Mouse (Mus musculus) C2C12 (cell line): ENCODE data around the gene Tuba3a.

Experiments
- CEBPB ChIP-seq: IDR thresholded peaks from one replicate; pipeline ENCODE4 v1.6.1; 2011; ENCODE audit warnings: low read depth, mild to moderate bottlenecking, control low read depth, moderate library complexity
- CTCF ChIP-seq: IDR thresholded peaks from one replicate; pipeline ENCODE4 v1.5.1; 2011; ENCODE audit not compliant: control insufficient read depth, insufficient read depth, insufficient read length
- FOSL1 ChIP-seq: IDR thresholded peaks from one replicate; pipeline ENCODE4 v1.8.0; 2011; ENCODE audit warnings: mild to moderate bottlenecking, low read length; ENCODE audit not compliant: poor library complexity, insufficient read depth, severe bottlenecking
- MAX ChIP-seq: IDR thresholded peaks from one replicate; pipeline ENCODE4 v1.6.1; 2011; ENCODE audit warnings: mild to moderate bottlenecking, control low read depth
- MYOD1 ChIP-seq: IDR thresholded peaks from one replicate; pipeline ENCODE4 v1.6.1; 2011; ENCODE audit warnings: low read depth; ENCODE audit not compliant: control insufficient read depth, insufficient read length
- MYOG ChIP-seq: IDR thresholded peaks from one replicate; pipeline ENCODE4 v1.6.1; 2011; ENCODE audit not compliant: control insufficient read depth, insufficient read length; ENCODE audit errors: extremely low read depth
- USF1 ChIP-seq: IDR thresholded peaks from one replicate; pipeline ENCODE4 v1.6.1; 2011; ENCODE audit warnings: low read depth, mild to moderate bottlenecking, control low read depth, moderate library complexity

- TF ChIP-seq CTCF: no peak
- no peak for TF ChIP-seq MYOD1
- no peak for TF ChIP-seq FOSL1
- no peak for TF ChIP-seq MAX
- TF ChIP-seq USF1: no peak
- TF ChIP-seq MYOG: no peak
- no peak for TF ChIP-seq CEBPB
Measured at GRCm38 (mm10) chr6:125305465-125305864, 19.6 kb upstream of the Tuba3a start.
